Mouse (Mus musculus): ENCODE results near the gene Tnfaip8l3. TPM values are rescaled to one million over a fixed set of nuclear protein-coding genes. Genes with fewer than 3 reads are reported as not detected.
A peak's percentile ranks its signal among the peaks of the same experiment; 100 is the strongest.
"Not testable (repeated sequence)": the region's sequence is repeated elsewhere in the genome, so short reads cannot be mapped to it uniquely, and the experiment has no call there.

Tnfaip8l3 gene
- total RNA-seq, 2 experiments from 2014 or later, result not detected

DNA sequence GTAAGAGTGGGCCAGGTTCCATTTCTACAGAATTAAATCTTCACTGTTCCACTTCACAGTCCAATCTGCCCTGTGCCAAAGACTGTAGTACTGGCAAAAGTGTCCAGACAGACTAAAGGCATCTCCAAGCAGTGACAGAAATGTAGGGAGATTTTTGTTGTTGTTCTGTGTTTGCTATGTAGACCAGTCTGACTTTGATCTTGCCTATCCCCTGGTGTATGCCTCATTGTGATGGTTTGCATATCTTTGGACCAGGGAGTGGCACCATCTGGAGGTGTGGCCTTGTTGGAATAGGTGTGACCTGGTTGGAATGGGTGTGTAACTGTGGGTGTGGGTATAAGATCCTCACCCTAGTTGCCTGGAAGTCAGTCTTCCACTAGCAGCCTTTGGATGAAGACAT, 75.6 kb downstream of the Tnfaip8l3 start:
- ATAC-seq (replicated peaks; ENCODE audit: poor library complexity), result not testable (repeated sequence)

- peak; percentile 83 for ATAC-seq (replicated peaks; ENCODE audit: poor library complexity)
These were observed 77.3 kb downstream of the Tnfaip8l3 start for GRCm38 (mm10) chr9:53990921-53991320.

- no peak for ATAC-seq (replicated peaks; ENCODE audit: poor library complexity)
These were observed 81.2 kb downstream of the Tnfaip8l3 start for GRCm38 (mm10) chr9:53986972-53987371.

- ATAC-seq (replicated peaks; ENCODE audit: poor library complexity), result 0 out of 2 replicates have a peak, but pooled peaks have one; percentile 52
These were observed 83.3 kb downstream of the Tnfaip8l3 start for GRCm38 (mm10) chr9:53984868-53985267.

DNA sequence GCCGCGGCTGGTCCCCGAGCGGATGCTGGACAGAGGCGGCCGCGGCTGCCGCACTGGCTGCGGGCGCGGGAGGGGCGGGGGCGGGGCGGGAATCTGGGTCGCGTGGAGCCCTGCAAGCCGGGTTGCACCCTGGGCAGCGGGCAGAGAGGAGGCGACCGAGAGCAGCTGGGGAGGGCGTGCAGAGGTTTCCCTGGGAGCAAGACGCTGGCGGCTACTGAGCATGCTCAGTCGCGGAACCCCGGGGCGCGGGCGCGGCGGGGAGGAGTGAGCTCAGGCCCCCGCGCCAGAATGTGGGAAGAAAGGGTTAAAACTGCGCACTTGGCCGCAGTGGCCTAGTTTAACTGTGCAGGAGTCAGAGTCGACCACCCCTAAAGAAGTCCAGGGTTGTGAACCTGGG, 93.1 kb downstream of the Tnfaip8l3 start, which contains the start of gene Elmod1:
Gene Elmod1, minus strand, starts transcription at position 180 of the 397 bp plus-strand sequence.
- ATAC-seq (replicated peaks; ENCODE audit: poor library complexity), result no peak

DNA sequence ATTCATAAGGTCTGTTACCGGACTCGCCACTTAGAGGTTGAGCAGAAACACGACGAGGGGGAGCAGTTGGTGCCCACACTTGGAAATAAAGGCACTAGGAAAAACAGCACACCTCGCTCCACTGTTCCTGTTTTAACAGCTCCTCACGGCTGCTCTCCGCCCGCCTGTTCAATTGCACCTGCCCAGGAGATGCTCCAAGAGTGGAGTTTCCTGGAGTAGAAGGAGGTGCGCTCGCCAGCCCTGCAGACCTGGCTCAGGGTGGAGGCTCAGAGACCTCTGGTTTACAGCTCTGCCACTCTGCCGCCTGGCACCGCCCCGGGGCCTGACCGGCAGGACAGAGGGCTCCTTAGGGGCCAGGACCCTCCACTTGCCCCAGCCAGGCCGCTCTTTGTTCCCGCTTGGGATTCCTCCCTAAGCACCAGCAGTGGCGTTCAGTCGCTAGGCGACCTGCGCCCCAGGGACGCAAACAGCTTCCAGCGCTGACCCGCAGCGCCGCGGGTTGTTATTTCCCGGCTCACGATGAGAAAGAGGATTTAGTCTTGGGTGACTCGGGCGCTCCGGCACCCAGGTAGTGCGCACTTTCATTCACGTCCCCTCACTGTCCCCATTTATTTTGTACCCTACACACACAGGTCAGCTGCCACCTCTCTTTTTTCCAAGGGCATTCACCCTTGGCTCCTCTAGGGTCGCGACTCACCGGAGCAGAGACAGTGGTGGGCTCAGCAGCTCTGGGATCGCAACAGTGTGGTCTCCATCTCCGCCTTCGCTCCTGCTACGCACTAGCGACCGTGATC, 93.7 kb downstream of the Tnfaip8l3 start:
- no peak for ATAC-seq (replicated peaks; ENCODE audit: poor library complexity)

DNA sequence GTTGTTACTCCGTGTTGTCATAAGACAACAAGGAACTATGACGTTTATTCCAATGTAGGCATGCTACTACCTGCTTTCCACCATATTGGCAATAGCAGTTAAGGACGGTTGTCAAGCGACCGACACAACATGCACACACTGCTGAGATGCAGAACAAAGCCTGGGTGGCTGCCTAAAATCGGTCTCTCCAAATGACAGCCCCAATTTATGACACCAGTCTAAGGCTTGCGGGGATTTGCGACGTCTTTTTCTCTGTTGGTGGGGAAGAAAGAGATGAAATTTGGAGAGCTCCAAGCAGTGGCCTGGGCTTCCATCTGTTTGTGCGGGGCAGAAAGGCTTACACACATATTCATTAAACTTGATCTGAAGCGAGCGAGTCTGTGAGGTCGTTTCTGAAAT, 94.3 kb downstream of the Tnfaip8l3 start:
- no peak for ATAC-seq (replicated peaks; ENCODE audit: poor library complexity)

Other genes starting within 250 kb of the Tnfaip8l3 start
- not detected in 2 replicates for gene Sln, start 218.2 kb downstream of the Tnfaip8l3 start, total RNA-seq (2015)
- not detected in 2 replicates for gene Sln, start 218.2 kb downstream of the Tnfaip8l3 start, total RNA-seq (2017)
- not detected in 2 replicates for gene Elmod1, start 93.1 kb downstream of the Tnfaip8l3 start, total RNA-seq (2015)
- gene Elmod1, start 93.1 kb downstream of the Tnfaip8l3 start, total RNA-seq (2017), result not detected in 2 replicates
- not detected in 2 replicates for gene Cyp19a1, start 199.7 kb upstream of the Tnfaip8l3 start, total RNA-seq (2015)
- not detected in 2 replicates for gene Cyp19a1, start 199.7 kb upstream of the Tnfaip8l3 start, total RNA-seq (2017)
- not detected in 2 replicates for gene Gldn, start 218.1 kb upstream of the Tnfaip8l3 start, total RNA-seq (2015)
- gene Gldn, start 218.1 kb upstream of the Tnfaip8l3 start, total RNA-seq (2017), result not detected in 2 replicates

Measured in megakaryocyte progenitor cell, adult 5-6 weeks (primary cell).